ENCODE assay signal across 8 mouse cellular contexts in the genomic region with DNA sequence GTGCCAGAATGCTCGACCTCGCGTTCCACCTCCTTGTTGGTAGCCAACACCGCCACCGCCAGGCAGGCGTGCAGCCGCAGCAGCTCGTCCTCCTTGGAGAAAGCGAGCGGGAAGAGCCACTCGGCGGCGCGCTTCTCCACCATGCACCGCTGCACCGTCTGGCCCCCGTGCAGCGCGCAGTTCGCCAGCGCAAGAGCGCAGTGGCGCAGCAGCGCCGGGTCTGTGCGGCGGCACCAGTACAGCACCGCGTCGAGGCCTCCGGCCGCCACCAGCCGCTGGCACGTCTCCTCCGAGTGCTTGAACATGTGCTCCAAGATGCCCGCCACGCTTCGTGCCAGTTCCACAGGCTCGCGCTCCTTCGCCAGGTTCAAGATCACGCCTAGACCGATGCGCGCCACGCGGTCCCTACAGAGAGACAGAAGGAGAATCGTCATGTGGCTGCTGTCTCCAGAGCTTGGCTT. TPM values are rescaled to one million over a fixed set of nuclear protein-coding genes. Genes with fewer than 3 reads are reported as not detected.
DNase-seq lines count a peak whose midpoint lies in the region; ATAC-seq and TF ChIP-seq lines count a peak whose summit lies in the region.

No protein-coding gene starts in this region.

- H3K9ac ChIP-seq in heart, adult 2 months (ENCODE audit: low read depth, low read length), result no peak overlapping the region
- H3K9ac ChIP-seq in intestine, embryonic 14.5 days (ENCODE audit: low read length), result no peak overlapping the region

- no peak for TF ChIP-seq POLR2A in heart, adult 2 months (IDR thresholded peaks at IDR 0.05; ENCODE audit: insufficient read depth, low read depth, low read length)
- TF ChIP-seq POLR2A in bone marrow macrophage, adult 2 months (IDR thresholded peaks at IDR 0.05; ENCODE audit: borderline replicate concordance, low read depth, low read length), result no peak

- no peak overlapping the region for H3K4me3 ChIP-seq in heart, adult 2 months
- peak overlapping the region; percentile 21 for H3K4me3 ChIP-seq in bone marrow macrophage, adult 2 months (ENCODE audit: insufficient read depth, low read length)
- peak overlapping the region; percentile 46 for H3K4me3 ChIP-seq in forebrain, embryonic 10.5 days
- H3K4me3 ChIP-seq in intestine, embryonic 14.5 days (ENCODE audit: low read depth, low read length), result peak overlapping the region; percentile 18

- peak overlapping the region; percentile 42 for H3K4me2 ChIP-seq in intestine, embryonic 14.5 days (ENCODE audit: low read length)

- H3K9me3 ChIP-seq in forebrain, embryonic 10.5 days, result no peaks in the 10 kb centered on the region
- no peaks in the 10 kb centered on the region for H3K9me3 ChIP-seq in intestine, embryonic 14.5 days (ENCODE audit: control insufficient read depth, low read length)

- no peak for TF ChIP-seq EP300 in heart, adult 2 months (IDR thresholded peaks at IDR 0.05; ENCODE audit: insufficient read depth, low read depth, low read length)

- 0 out of 2 replicates have a peak, but pooled peaks have one; percentile 66 for ATAC-seq in intestine, embryonic 14.5 days (replicated peaks; ENCODE audit: low FRiP score, low TSS enrichment, low read depth)
- ATAC-seq in erythroid progenitor cell, adult 5-6 weeks (replicated peaks; ENCODE audit: low FRiP score, poor library complexity, severe bottlenecking), result no peak

- TF ChIP-seq CTCF in heart, adult 2 months (IDR thresholded peaks at IDR 0.05), result peak; percentile 16; the same call in 1 of the 2 replicates
- no peak for TF ChIP-seq CTCF in bone marrow macrophage, adult 2 months (IDR thresholded peaks at IDR 0.05; ENCODE audit: low read depth, low read length)

- intact Hi-C loops in heart, adult 2 months (cut with DNase I), result no loop called here

- H3K79me2 ChIP-seq in heart, adult 2 months (replicated peaks; ENCODE audit: control insufficient read depth, insufficient read depth, low read length), result no peaks in the 10 kb centered on the region

- no peak overlapping the region for H3K27ac ChIP-seq in heart, adult 2 months
- no peak overlapping the region for H3K27ac ChIP-seq in bone marrow macrophage, adult 2 months (ENCODE audit: insufficient read depth, low read depth, low read length)
- peak overlapping the region; percentile 51; the same call in 1 of the 2 replicates for H3K27ac ChIP-seq in forebrain, embryonic 10.5 days
- no peak overlapping the region for H3K27ac ChIP-seq in intestine, embryonic 14.5 days (ENCODE audit: low read depth)

- no peak for DNase-seq in heart, adult 2 months
- no peak for DNase-seq in heart, adult 9 months (ENCODE audit: low spot score in 2 of 2)
- peak; percentile 51 for DNase-seq in forebrain, embryonic 10.5 days (ENCODE audit: extremely low spot score, low spot score)
- DNase-seq in intestine, embryonic 14.5 days (ENCODE audit: low spot score), result peak; percentile 61
- peak; percentile 53 for DNase-seq in liver
- DNase-seq in retina, postnatal 1 day, result peak; percentile 73

- 10% methylated on average over 48 of the region's 48 CpGs for WGBS in heart, adult 2 months
- WGBS in forebrain, embryonic 10.5 days, result 7% methylated on average over 48 of the region's 48 CpGs
- 12% methylated on average over 48 of the region's 48 CpGs for WGBS in intestine, embryonic 14.5 days

- H3K4me1 ChIP-seq in heart, adult 2 months (ENCODE audit: control insufficient read depth, insufficient read depth, low read length), result no peaks in the 10 kb centered on the region
- no peaks in the 10 kb centered on the region for H3K4me1 ChIP-seq in bone marrow macrophage, adult 2 months (ENCODE audit: control insufficient read depth, insufficient read depth, low read length)
- peaks cover 17% of the 10 kb centered on the region for H3K4me1 ChIP-seq in forebrain, embryonic 10.5 days
- no peaks in the 10 kb centered on the region for H3K4me1 ChIP-seq in intestine, embryonic 14.5 days (replicated peaks; ENCODE audit: control insufficient read depth, insufficient read depth, low read length)

- H3K27me3 ChIP-seq in heart, adult 2 months (ENCODE audit: control insufficient read depth, insufficient read depth, low read length), result peaks cover 10% of the 10 kb centered on the region
- H3K27me3 ChIP-seq in forebrain, embryonic 10.5 days (ENCODE audit: poor library complexity, severe bottlenecking), result peaks cover 95% of the 10 kb centered on the region
- H3K27me3 ChIP-seq in intestine, embryonic 14.5 days (replicated peaks; ENCODE audit: control insufficient read depth, insufficient read depth, low read length), result peaks cover 67% of the 10 kb centered on the region

- H3K36me3 ChIP-seq in heart, adult 2 months (ENCODE audit: control insufficient read depth, insufficient read depth, low read length), result no peaks in the 10 kb centered on the region
- no peaks in the 10 kb centered on the region for H3K36me3 ChIP-seq in forebrain, embryonic 10.5 days (replicated peaks)
- H3K36me3 ChIP-seq in intestine, embryonic 14.5 days (ENCODE audit: control insufficient read depth, insufficient read depth, low read length), result no peaks in the 10 kb centered on the region

RNA-seq across cellular contexts. Expression of a gene that starts 6.7 kb away (rescaled TPM):
- under 1 TPM; 0.45 to 0.52 TPM for total RNA-seq in heart, adult 2 months (2021)
- 0.23 and 0.32 TPM in 2 replicates for polyA plus RNA-seq in heart, adult 2 months (2012; rRNA removed)
- polyA plus RNA-seq in bone marrow macrophage, adult 2 months (2012; ENCODE audit: insufficient read depth, insufficient read length, missing spikeins), result 1.5 and 2.0 TPM in 2 replicates
- polyA plus RNA-seq in forebrain, embryonic 10.5 days (2016; fragmentation: Nextera tagmentation; extraction: Ambion mirVana), result 9.4 and 9.8 TPM in 2 replicates
- polyA plus RNA-seq in intestine, embryonic 14.5 days (2014; fragmentation: Nextera tagmentation; extraction: Ambion mirVana), result 3.9 and 4.2 TPM in 2 replicates
- total RNA-seq in erythroid progenitor cell, adult 5-6 weeks (2015; ENCODE audit: low replicate concordance), result not detected in 2 replicates
- total RNA-seq in erythroid progenitor cell, adult 5-6 weeks (2017; ENCODE audit: low replicate concordance), result not detected in 2 replicates

RNA-seq across cellular contexts. Expression of a gene that starts 8.1 kb away (rescaled TPM):
- 10 to 100 TPM; 21.6 to 24.6 TPM for total RNA-seq in heart, adult 2 months (2021)
- 44.6 and 68.2 TPM in 2 replicates for polyA plus RNA-seq in heart, adult 2 months (2012; rRNA removed)
- polyA plus RNA-seq in bone marrow macrophage, adult 2 months (2012; ENCODE audit: insufficient read depth, insufficient read length, missing spikeins), result not detected in 2 replicates
- 23.7 and 25.0 TPM in 2 replicates for polyA plus RNA-seq in forebrain, embryonic 10.5 days (2016; fragmentation: Nextera tagmentation; extraction: Ambion mirVana)
- 0.89 and 9.1 TPM in 2 replicates for polyA plus RNA-seq in intestine, embryonic 14.5 days (2014; fragmentation: Nextera tagmentation; extraction: Ambion mirVana)
- not detected in 2 replicates for total RNA-seq in erythroid progenitor cell, adult 5-6 weeks (2015; ENCODE audit: low replicate concordance)
- not detected in 2 replicates for total RNA-seq in erythroid progenitor cell, adult 5-6 weeks (2017; ENCODE audit: low replicate concordance)

RNA-seq across cellular contexts. Expression of a gene that starts 12.4 kb away (rescaled TPM):
- total RNA-seq in heart, adult 2 months (2021), result not detected
- 0.20 TPM in 1 of 2 replicates, not detected in the other for polyA plus RNA-seq in heart, adult 2 months (2012; rRNA removed)
- polyA plus RNA-seq in bone marrow macrophage, adult 2 months (2012; ENCODE audit: insufficient read depth, insufficient read length, missing spikeins), result not detected in 2 replicates
- not detected in 2 replicates for polyA plus RNA-seq in forebrain, embryonic 10.5 days (2016; fragmentation: Nextera tagmentation; extraction: Ambion mirVana)
- polyA plus RNA-seq in intestine, embryonic 14.5 days (2014; fragmentation: Nextera tagmentation; extraction: Ambion mirVana), result not detected in 2 replicates
- total RNA-seq in erythroid progenitor cell, adult 5-6 weeks (2015; ENCODE audit: low replicate concordance), result not detected in 2 replicates
- not detected in 2 replicates for total RNA-seq in erythroid progenitor cell, adult 5-6 weeks (2017; ENCODE audit: low replicate concordance)

RNA-seq across cellular contexts. Expression of a gene that starts 21.2 kb away (rescaled TPM):
- total RNA-seq in heart, adult 2 months (2021), result 10 to 100 TPM; 11.3 to 11.5 TPM
- 7.9 and 14.0 TPM in 2 replicates for polyA plus RNA-seq in heart, adult 2 months (2012; rRNA removed)
- polyA plus RNA-seq in bone marrow macrophage, adult 2 months (2012; ENCODE audit: insufficient read depth, insufficient read length, missing spikeins), result 21.9 TPM in 2 replicates
- 76.7 and 78.5 TPM in 2 replicates for polyA plus RNA-seq in forebrain, embryonic 10.5 days (2016; fragmentation: Nextera tagmentation; extraction: Ambion mirVana)
- 57.9 and 63.2 TPM in 2 replicates for polyA plus RNA-seq in intestine, embryonic 14.5 days (2014; fragmentation: Nextera tagmentation; extraction: Ambion mirVana)
- 2.5 TPM in 1 of 2 replicates, not detected in the other for total RNA-seq in erythroid progenitor cell, adult 5-6 weeks (2015; ENCODE audit: low replicate concordance)
- total RNA-seq in erythroid progenitor cell, adult 5-6 weeks (2017; ENCODE audit: low replicate concordance), result 7.7 and 10.1 TPM in 2 replicates

RNA-seq across cellular contexts. Expression of a gene that starts 21.2 kb away (rescaled TPM):
- total RNA-seq in heart, adult 2 months (2021), result 100 to 1,000 TPM; 127 to 140 TPM
- 102 and 151 TPM in 2 replicates for polyA plus RNA-seq in heart, adult 2 months (2012; rRNA removed)
- polyA plus RNA-seq in bone marrow macrophage, adult 2 months (2012; ENCODE audit: insufficient read depth, insufficient read length, missing spikeins), result 26.1 and 27.0 TPM in 2 replicates
- polyA plus RNA-seq in forebrain, embryonic 10.5 days (2016; fragmentation: Nextera tagmentation; extraction: Ambion mirVana), result 144 and 148 TPM in 2 replicates
- polyA plus RNA-seq in intestine, embryonic 14.5 days (2014; fragmentation: Nextera tagmentation; extraction: Ambion mirVana), result 146 and 147 TPM in 2 replicates
- total RNA-seq in erythroid progenitor cell, adult 5-6 weeks (2015; ENCODE audit: low replicate concordance), result 8.6 and 9.6 TPM in 2 replicates
- 4.0 and 8.1 TPM in 2 replicates for total RNA-seq in erythroid progenitor cell, adult 5-6 weeks (2017; ENCODE audit: low replicate concordance)

Comparison
In these comparisons a context has a peak if more than half of its experiments do, and no peak if none do; other contexts are left out.
1. DNase-seq: peak in forebrain, embryonic 10.5 days (single experiment), intestine, embryonic 14.5 days (single experiment), liver (single experiment) and retina, postnatal 1 day (single experiment); none in heart, adult 2 months (0 of 2) and heart, adult 9 months (0 of 2).